22 mouse cellular contexts compared by ENCODE assay signal in genomic region chr17:86263985-86264649, GRCm38 (mm10).
A peak's percentile ranks its signal among the peaks of the same experiment; 100 is the strongest.
DNase-seq lines count a peak whose midpoint lies in the region; ATAC-seq and TF ChIP-seq lines count a peak whose summit lies in the region.
"Had no signal": no experiment of that assay in that cellular context is flagged by ENCODE, and none has a peak within 500 bp of the region (broad histone marks: within the 10 kb centered on the region; RNA-seq: fewer than 3 reads in every experiment).

No protein-coding gene starts in this region.

- H3K4me1 ChIP-seq in intestine, embryonic 14.5 days (replicated peaks; ENCODE audit: control insufficient read depth, insufficient read depth, low read length) = peaks cover 8% of the 10 kb centered on the region
- H3K4me1 ChIP-seq: forebrain, embryonic 10.5 days had no signal

- no peaks in the 10 kb centered on the region for H3K27me3 ChIP-seq in intestine, embryonic 14.5 days (replicated peaks; ENCODE audit: control insufficient read depth, insufficient read depth, low read length)
- H3K27me3 ChIP-seq: hindbrain, embryonic 13.5 days; kidney, embryonic 15.5 days; limb, embryonic 15.5 days; midbrain, embryonic 12.5 days had no signal

- WGBS in intestine, embryonic 14.5 days = 76% methylated on average over 11 of the region's 11 CpGs

- intact Hi-C loops in left cerebral cortex, adult 2 months (cut with DNase I) = no loop called here
- intact Hi-C loops in left cerebral cortex, postnatal 4 days (cut with DNase I) = no loop called here
- intact Hi-C loops in gastrocnemius, adult 2 months (cut with DNase I) = loop anchor here (5.0 kb wide), 1 partner anchor 37 kb away; no protein-coding TSS in a partner anchor

- H3K4me2 ChIP-seq in intestine, embryonic 14.5 days (ENCODE audit: low read length) = no peak overlapping the region
- H3K4me2 ChIP-seq: hindbrain, embryonic 13.5 days; kidney, embryonic 15.5 days; limb, embryonic 15.5 days; lung, embryonic 14.5 days; midbrain, embryonic 12.5 days had no signal

- no peaks in the 10 kb centered on the region for H3K9me3 ChIP-seq in intestine, embryonic 14.5 days (ENCODE audit: control insufficient read depth, low read length)
- H3K9me3 ChIP-seq: forebrain, embryonic 10.5 days; hindbrain, embryonic 13.5 days; kidney, embryonic 15.5 days; limb, embryonic 15.5 days; midbrain, embryonic 12.5 days had no signal

- peak; percentile 52 to 53 for DNase-seq in cerebellum, adult 18-20 months
- DNase-seq in left cerebral cortex, adult 2 months (ENCODE audit: extremely low spot score in 1 of 2, low spot score in 2 of 2) = no peak
- DNase-seq in left cerebral cortex, postnatal 4 days = no peak
- peak; percentile 48 for DNase-seq in cerebellum, adult 8-10 months
- no peak for DNase-seq in intestine, embryonic 14.5 days (ENCODE audit: low spot score)
- DNase-seq in right cerebral cortex, adult 18-20 months = no peak
- no peak for DNase-seq in gastrocnemius, adult 2 months
- DNase-seq: adrenal gland, postnatal 14 days; gastrocnemius, postnatal 36 days; heart, postnatal 36 days; kidney, postnatal 36 days; lung, embryonic 14.5 days; thymus, adult 18-20 months had no signal

- H3K4me3 ChIP-seq in left cerebral cortex, adult 2 months = no peak overlapping the region
- H3K4me3 ChIP-seq in intestine, embryonic 14.5 days (ENCODE audit: low read depth, low read length) = no peak overlapping the region
- no peak overlapping the region for H3K4me3 ChIP-seq in gastrocnemius, adult 2 months
- H3K4me3 ChIP-seq: forebrain, embryonic 10.5 days; hindbrain, embryonic 13.5 days; kidney, embryonic 15.5 days; limb, embryonic 15.5 days; midbrain, embryonic 12.5 days had no signal

- TF ChIP-seq CTCF in left cerebral cortex, adult 2 months (IDR thresholded peaks at IDR 0.05) = no peak
- no peak for TF ChIP-seq CTCF in gastrocnemius, adult 2 months (IDR thresholded peaks at IDR 0.05)

- no peaks in the 10 kb centered on the region for H3K36me3 ChIP-seq in intestine, embryonic 14.5 days (ENCODE audit: control insufficient read depth, insufficient read depth, low read length)
- H3K36me3 ChIP-seq: forebrain, embryonic 10.5 days; hindbrain, embryonic 13.5 days; kidney, embryonic 15.5 days; limb, embryonic 15.5 days; midbrain, embryonic 12.5 days had no signal

- H3K27ac ChIP-seq in left cerebral cortex, adult 2 months = peak overlapping the region; percentile 9; the same call in 1 of the 2 replicates
- H3K27ac ChIP-seq in intestine, embryonic 14.5 days (ENCODE audit: low read depth) = no peak overlapping the region
- H3K27ac ChIP-seq in gastrocnemius, adult 2 months = no peak overlapping the region
- H3K27ac ChIP-seq: forebrain, embryonic 10.5 days; hindbrain, embryonic 13.5 days; kidney, embryonic 15.5 days; limb, embryonic 15.5 days; liver, embryonic 14.5 days; midbrain, embryonic 12.5 days had no signal

- ATAC-seq in cerebellum, adult (ENCODE audit: insufficient number of reproducible peaks, low FRiP score, low TSS enrichment) = no peak
- peak; percentile 36; the same call in 1 of the 2 replicates for ATAC-seq in intestine, embryonic 14.5 days (replicated peaks; ENCODE audit: low FRiP score, low TSS enrichment, low read depth)
- ATAC-seq: CD4-positive, CD25-positive, alpha-beta regulatory T cell, adult 4 months; inflammation-experienced regulatory T-cells, adult 6 months had no signal

- no peak overlapping the region for H3K9ac ChIP-seq in intestine, embryonic 14.5 days (ENCODE audit: low read length)
- H3K9ac ChIP-seq: hindbrain, embryonic 13.5 days; kidney, embryonic 15.5 days; limb, embryonic 15.5 days; liver, embryonic 14.5 days; lung, embryonic 14.5 days; midbrain, embryonic 12.5 days had no signal

Comparison
In these comparisons a context has a peak if more than half of its experiments do, and no peak if none do; other contexts are left out.
1. DNase-seq: peak in cerebellum, adult 18-20 months (2 of 2) and cerebellum, adult 8-10 months (single experiment); none in left cerebral cortex, adult 2 months (0 of 2), left cerebral cortex, postnatal 4 days (single experiment), intestine, embryonic 14.5 days (single experiment), right cerebral cortex, adult 18-20 months (single experiment) and gastrocnemius, adult 2 months (single experiment).